Mouse (Mus musculus): ENCODE measurements around the gene Cdkn2c. TPM values are rescaled to one million over a fixed set of nuclear protein-coding genes. Genes with fewer than 3 reads are reported as not detected.

Gene Cdkn2c
- polyA plus RNA-seq, 1 experiment from 2014 or later, result 4.1 TPM

- no peak overlapping the region for H3K4me3 ChIP-seq (ENCODE audit: low read depth, low read length)
- no peak overlapping the region for H3K9ac ChIP-seq (ENCODE audit: low read length)
- ATAC-seq (ENCODE audit: insufficient read depth, low FRiP score, low TSS enrichment), result no peak
Measured at GRCm38 (mm10) chr4:109674097-109674496, 7.1 kb upstream of the Cdkn2c start.

GRCm38 (mm10) chr4:109671941-109672340 lies 5.0 kb upstream of the Cdkn2c start:
- H3K4me3 ChIP-seq (ENCODE audit: low read depth, low read length), result no peak overlapping the region
- no peak for ATAC-seq (ENCODE audit: insufficient read depth, low FRiP score, low TSS enrichment)
- H3K27ac ChIP-seq (ENCODE audit: low read depth, low read length), result no peak overlapping the region
- H3K4me1 ChIP-seq (ENCODE audit: control insufficient read depth, insufficient read depth, low read length), result no peaks in the 10 kb centered on the region; the same call in 1 of the 2 replicates
- no peaks in the 10 kb centered on the region for H3K36me3 ChIP-seq (ENCODE audit: control insufficient read depth, insufficient read depth, low read length)
- H3K4me2 ChIP-seq (ENCODE audit: low read depth), result no peak overlapping the region
- no peak for DNase-seq (ENCODE audit: low spot score)
- 0 out of 2 replicates have a peak, but pooled peaks cover 2% of the 10 kb centered on the region for H3K27me3 ChIP-seq (ENCODE audit: control insufficient read depth, insufficient read depth, low read length)
- no peaks in the 10 kb centered on the region for H3K9me3 ChIP-seq (ENCODE audit: control insufficient read depth, low read length)
- WGBS, result 68% methylated on average over 1 of the region's 1 CpGs
- no peak overlapping the region for H3K9ac ChIP-seq (ENCODE audit: low read length)

More at GRCm38 (mm10) chr4:109674097-109674496, 7.1 kb upstream of the Cdkn2c start:
- Histone ChIP-seq H3K4me1 (ENCODE audit: control insufficient read depth, insufficient read depth, low read length) (peaks cover 4% of the 10 kb centered on the region; the same call in 1 of the 2 replicates), H3K9me3 (ENCODE audit: control insufficient read depth, low read length) (no peaks in the 10 kb centered on the region), H3K36me3 (ENCODE audit: control insufficient read depth, insufficient read depth, low read length) (no peaks in the 10 kb centered on the region), H3K4me2 (ENCODE audit: low read depth) (no peak overlapping the region), H3K27me3 (ENCODE audit: control insufficient read depth, insufficient read depth, low read length) (no peaks in the 10 kb centered on the region), H3K27ac (ENCODE audit: low read depth, low read length) (no peak overlapping the region)
- 82% methylated on average over 2 of the region's 2 CpGs for WGBS
- no peak for DNase-seq (ENCODE audit: low spot score)

- no peak for DNase-seq (ENCODE audit: low spot score)
- no peak overlapping the region for H3K4me3 ChIP-seq (ENCODE audit: low read depth, low read length)
- no peaks in the 10 kb centered on the region for H3K4me1 ChIP-seq (ENCODE audit: control insufficient read depth, insufficient read depth, low read length)
- WGBS, result 78% methylated on average over 2 of the region's 2 CpGs
- no peak overlapping the region for H3K9ac ChIP-seq (ENCODE audit: low read length)
- H3K27me3 ChIP-seq (ENCODE audit: control insufficient read depth, insufficient read depth, low read length), result peaks cover 7% of the 10 kb centered on the region; the same call in 1 of the 2 replicates
- no peaks in the 10 kb centered on the region for H3K36me3 ChIP-seq (ENCODE audit: control insufficient read depth, insufficient read depth, low read length)
- no peak for ATAC-seq (ENCODE audit: insufficient read depth, low FRiP score, low TSS enrichment)
- H3K4me2 ChIP-seq (ENCODE audit: low read depth), result no peak overlapping the region
- H3K9me3 ChIP-seq (ENCODE audit: control insufficient read depth, low read length), result no peaks in the 10 kb centered on the region
- H3K27ac ChIP-seq (ENCODE audit: low read depth, low read length), result no peak overlapping the region
Measured at GRCm38 (mm10) chr4:109670213-109670612, 3.2 kb upstream of the Cdkn2c start.

- no peak overlapping the region; the same call in 1 of the 2 replicates for H3K9ac ChIP-seq (ENCODE audit: low read length)
- H3K4me3 ChIP-seq (ENCODE audit: low read depth, low read length), result peak overlapping the region; percentile 65; the same call in 1 of the 2 replicates
- H3K36me3 ChIP-seq (ENCODE audit: control insufficient read depth, insufficient read depth, low read length), result no peaks in the 10 kb centered on the region
- DNase-seq (ENCODE audit: low spot score), result no peak
- ATAC-seq (ENCODE audit: insufficient read depth, low FRiP score, low TSS enrichment), result no peak
- H3K9me3 ChIP-seq (ENCODE audit: control insufficient read depth, low read length), result no peaks in the 10 kb centered on the region
- peak overlapping the region; percentile 64 for H3K4me2 ChIP-seq (ENCODE audit: low read depth)
- peaks cover 24% of the 10 kb centered on the region for H3K27me3 ChIP-seq (ENCODE audit: control insufficient read depth, insufficient read depth, low read length)
- WGBS, result 35% methylated on average over 2 of the region's 2 CpGs
- no peak overlapping the region for H3K27ac ChIP-seq (ENCODE audit: low read depth, low read length)
- no peaks in the 10 kb centered on the region for H3K4me1 ChIP-seq (ENCODE audit: control insufficient read depth, insufficient read depth, low read length)
Measured at GRCm38 (mm10) chr4:109667518-109667917, 529 bp upstream of the Cdkn2c start.

- no peak overlapping the region for H3K27ac ChIP-seq (ENCODE audit: low read depth, low read length)
- H3K36me3 ChIP-seq (ENCODE audit: control insufficient read depth, insufficient read depth, low read length), result no peaks in the 10 kb centered on the region
- peak overlapping the region; percentile 65 for H3K4me3 ChIP-seq (ENCODE audit: low read depth, low read length)
- peak; percentile 60 for ATAC-seq (ENCODE audit: insufficient read depth, low FRiP score, low TSS enrichment)
- peak overlapping the region; percentile 64 for H3K4me2 ChIP-seq (ENCODE audit: low read depth)
- peak overlapping the region; percentile 85 for H3K9ac ChIP-seq (ENCODE audit: low read length)
- WGBS, result under 1% methylated on average over 42 of the region's 49 CpGs
- no peaks in the 10 kb centered on the region for H3K9me3 ChIP-seq (ENCODE audit: control insufficient read depth, low read length)
- peak; percentile 66 for DNase-seq (ENCODE audit: low spot score)
- peaks cover 37% of the 10 kb centered on the region for H3K27me3 ChIP-seq (ENCODE audit: control insufficient read depth, insufficient read depth, low read length)
- H3K4me1 ChIP-seq (ENCODE audit: control insufficient read depth, insufficient read depth, low read length), result no peaks in the 10 kb centered on the region
Measured at GRCm38 (mm10) chr4:109665982-109666460, 968 bp downstream of the Cdkn2c start.

GRCm38 (mm10) chr4:109665101-109665981 lies 1.6 kb downstream of the Cdkn2c start:
- Histone ChIP-seq H3K4me3 (ENCODE audit: low read depth, low read length) (peak overlapping the region; percentile 65), H3K36me3 (ENCODE audit: control insufficient read depth, insufficient read depth, low read length) (no peaks in the 10 kb centered on the region), H3K4me1 (ENCODE audit: control insufficient read depth, insufficient read depth, low read length) (no peaks in the 10 kb centered on the region), H3K4me2 (ENCODE audit: low read depth) (peak overlapping the region; percentile 64), H3K9me3 (ENCODE audit: control insufficient read depth, low read length) (no peaks in the 10 kb centered on the region), H3K27ac (ENCODE audit: low read depth, low read length) (no peak overlapping the region), H3K9ac (ENCODE audit: low read length) (peak overlapping the region; percentile 85), H3K27me3 (ENCODE audit: control insufficient read depth, insufficient read depth, low read length) (peaks cover 42% of the 10 kb centered on the region)
- ATAC-seq (ENCODE audit: insufficient read depth, low FRiP score, low TSS enrichment) (peak; percentile 28), DNase-seq (ENCODE audit: low spot score) (peak; percentile 67)
- WGBS, result under 1% methylated on average over 49 of the region's 49 CpGs

GRCm38 (mm10) chr4:109664091-109664490 lies 2.9 kb downstream of the Cdkn2c start:
- 7% methylated on average over 5 of the region's 5 CpGs for WGBS
- peaks cover 52% of the 10 kb centered on the region for H3K27me3 ChIP-seq (ENCODE audit: control insufficient read depth, insufficient read depth, low read length)
- no peaks in the 10 kb centered on the region for H3K36me3 ChIP-seq (ENCODE audit: control insufficient read depth, insufficient read depth, low read length)
- no peaks in the 10 kb centered on the region for H3K4me1 ChIP-seq (ENCODE audit: control insufficient read depth, insufficient read depth, low read length)
- DNase-seq (ENCODE audit: low spot score) (no peak), ATAC-seq (ENCODE audit: insufficient read depth, low FRiP score, low TSS enrichment) (no peak)
- no peak overlapping the region for H3K9ac ChIP-seq (ENCODE audit: low read length)
- H3K9me3 ChIP-seq (ENCODE audit: control insufficient read depth, low read length), result no peaks in the 10 kb centered on the region
- H3K4me3 ChIP-seq (ENCODE audit: low read depth, low read length), result no peak overlapping the region
- no peak overlapping the region for H3K4me2 ChIP-seq (ENCODE audit: low read depth)
- no peak overlapping the region for H3K27ac ChIP-seq (ENCODE audit: low read depth, low read length)

GRCm38 (mm10) chr4:109662271-109662670 lies 4.7 kb downstream of the Cdkn2c start:
- Histone ChIP-seq H3K9ac (ENCODE audit: low read length) (no peak overlapping the region), H3K4me3 (ENCODE audit: low read depth, low read length) (no peak overlapping the region), H3K27ac (ENCODE audit: low read depth, low read length) (no peak overlapping the region), H3K4me2 (ENCODE audit: low read depth) (no peak overlapping the region), H3K4me1 (ENCODE audit: control insufficient read depth, insufficient read depth, low read length) (peaks cover 3% of the 10 kb centered on the region; the same call in 1 of the 2 replicates), H3K9me3 (ENCODE audit: control insufficient read depth, low read length) (no peaks in the 10 kb centered on the region), H3K27me3 (ENCODE audit: control insufficient read depth, insufficient read depth, low read length) (peaks cover 68% of the 10 kb centered on the region), H3K36me3 (ENCODE audit: control insufficient read depth, insufficient read depth, low read length) (no peaks in the 10 kb centered on the region)
- ATAC-seq (ENCODE audit: insufficient read depth, low FRiP score, low TSS enrichment) (no peak), DNase-seq (ENCODE audit: low spot score) (no peak)
- 4% methylated on average over 5 of the region's 5 CpGs for WGBS

Measured in neural tube, embryonic 11.5 days (tissue).